Mouse (Mus musculus): ENCODE data around the gene Podn. TPM values are rescaled to one million over a fixed set of nuclear protein-coding genes. Genes with fewer than 3 reads are reported as not detected.

Podn gene
- total and polyA plus RNA-seq, 2 experiments from 2014 or later = 1.2 to 4.0 TPM

DNA sequence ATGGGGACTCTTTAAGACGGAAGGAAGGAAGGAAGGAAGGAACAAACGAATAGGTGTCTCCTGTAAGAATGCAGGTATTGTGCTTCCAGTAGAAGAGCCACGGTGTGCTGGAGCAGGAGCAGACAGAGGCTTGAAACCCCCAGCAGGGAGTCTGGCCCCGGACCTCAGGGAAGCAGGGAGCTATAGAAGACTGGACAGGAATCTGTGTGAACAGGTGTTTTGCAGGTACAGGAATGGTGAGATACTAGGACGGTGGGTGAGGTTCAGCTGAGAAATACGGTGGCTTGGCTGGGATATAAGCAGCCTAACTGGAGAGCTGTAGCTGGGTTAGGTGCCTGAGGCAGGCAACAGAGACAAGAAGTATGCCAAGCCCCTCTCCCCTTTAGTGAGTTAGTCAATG is 76.1 kb downstream of the Podn start:
- H3K27ac ChIP-seq = no peak overlapping the region
- no peak overlapping the region for H3K4me2 ChIP-seq (ENCODE audit: low read depth, low read length)
- whole genome bisulfite sequencing = 79% methylated on average over 6 of the region's 6 CpGs
- no peaks in the 10 kb centered on the region for H3K27me3 ChIP-seq (ENCODE audit: insufficient read depth, low read length)
- no peaks in the 10 kb centered on the region for H3K36me3 ChIP-seq (ENCODE audit: insufficient read depth, low read length)
- no peak for DNase-seq (ENCODE audit: low spot score)
- 0 out of 2 replicates have a peak, but pooled peaks cover 3% of the 10 kb centered on the region for H3K4me1 ChIP-seq (ENCODE audit: insufficient read depth, low read length)
- no peak overlapping the region for H3K4me3 ChIP-seq (ENCODE audit: low read length)
- ATAC-seq = no peak
- H3K9me3 ChIP-seq (ENCODE audit: low read length) = no peaks in the 10 kb centered on the region
- H3K9ac ChIP-seq (replicated peaks; ENCODE audit: low read length) = no peak overlapping the region
- no peak for TF ChIP-seq CTCF (IDR thresholded peaks at IDR 0.05; ENCODE audit: low read depth)

- DNase-seq (ENCODE audit: low spot score) (no peak), ATAC-seq (peak; percentile 28)
- no peak overlapping the region for H3K9ac ChIP-seq (replicated peaks; ENCODE audit: low read length)
- H3K4me3 ChIP-seq (ENCODE audit: low read length) = no peak overlapping the region
- no peaks in the 10 kb centered on the region for H3K27me3 ChIP-seq (ENCODE audit: insufficient read depth, low read length)
- WGBS = 49% methylated on average over 14 of the region's 14 CpGs
- H3K4me1 ChIP-seq (ENCODE audit: insufficient read depth, low read length) = 0 out of 2 replicates have a peak, but pooled peaks cover 3% of the 10 kb centered on the region
- no peaks in the 10 kb centered on the region for H3K9me3 ChIP-seq (ENCODE audit: low read length)
- no peaks in the 10 kb centered on the region for H3K36me3 ChIP-seq (ENCODE audit: insufficient read depth, low read length)
- H3K4me2 ChIP-seq (ENCODE audit: low read depth, low read length) = no peak overlapping the region
- no peak overlapping the region for H3K27ac ChIP-seq
- TF ChIP-seq CTCF (IDR thresholded peaks at IDR 0.05; ENCODE audit: low read depth) = no peak
Measured at GRCm38 (mm10) chr4:108018961-108019921, 77.0 kb downstream of the Podn start.

DNA sequence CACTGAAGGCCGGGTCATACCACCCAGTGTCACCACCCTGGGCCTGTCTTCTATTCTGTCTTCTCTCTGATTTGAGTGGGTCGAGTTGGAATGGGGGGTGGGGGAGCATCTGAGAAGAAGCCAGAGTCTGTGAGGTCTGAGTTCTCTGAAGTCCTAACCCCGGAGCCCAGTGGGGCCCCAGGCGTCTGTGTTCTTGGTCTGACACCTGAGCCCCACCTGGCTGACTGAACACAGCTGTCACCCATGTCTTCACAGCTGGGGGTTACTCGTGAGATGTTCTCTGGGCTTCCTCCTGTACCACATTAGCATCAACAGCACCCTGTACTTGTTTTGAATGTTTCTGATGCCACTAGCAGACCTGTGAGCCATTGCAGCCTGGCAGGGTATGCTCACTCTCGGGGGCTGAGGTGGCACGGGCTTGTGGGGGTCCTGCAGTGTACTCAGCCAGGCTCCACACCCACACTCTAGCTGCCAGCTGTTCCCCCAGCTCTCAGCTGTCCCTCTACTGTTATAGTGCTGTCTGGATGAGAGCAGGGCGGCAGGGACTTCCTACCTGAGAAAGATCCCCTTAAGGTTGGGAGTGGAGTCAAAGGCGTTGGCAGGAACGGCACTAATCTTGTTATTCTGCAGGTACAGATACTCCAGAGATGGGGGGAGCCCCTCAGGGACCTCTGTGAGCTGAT is 77.9 kb downstream of the Podn start:
- no peak overlapping the region for H3K4me3 ChIP-seq (ENCODE audit: low read length)
- H3K27ac ChIP-seq = no peak overlapping the region
- WGBS = 55% methylated on average over 10 of the region's 10 CpGs
- H3K36me3 ChIP-seq (ENCODE audit: insufficient read depth, low read length) = no peaks in the 10 kb centered on the region
- no peaks in the 10 kb centered on the region for H3K27me3 ChIP-seq (ENCODE audit: insufficient read depth, low read length)
- ATAC-seq (no peak), DNase-seq (ENCODE audit: low spot score) (no peak)
- no peak for TF ChIP-seq CTCF (IDR thresholded peaks at IDR 0.05; ENCODE audit: low read depth)
- no peak overlapping the region for H3K9ac ChIP-seq (replicated peaks; ENCODE audit: low read length)
- H3K4me1 ChIP-seq (ENCODE audit: insufficient read depth, low read length) = 0 out of 2 replicates have a peak, but pooled peaks cover 3% of the 10 kb centered on the region
- H3K4me2 ChIP-seq (ENCODE audit: low read depth, low read length) = no peak overlapping the region
- H3K9me3 ChIP-seq (ENCODE audit: low read length) = no peaks in the 10 kb centered on the region

DNA sequence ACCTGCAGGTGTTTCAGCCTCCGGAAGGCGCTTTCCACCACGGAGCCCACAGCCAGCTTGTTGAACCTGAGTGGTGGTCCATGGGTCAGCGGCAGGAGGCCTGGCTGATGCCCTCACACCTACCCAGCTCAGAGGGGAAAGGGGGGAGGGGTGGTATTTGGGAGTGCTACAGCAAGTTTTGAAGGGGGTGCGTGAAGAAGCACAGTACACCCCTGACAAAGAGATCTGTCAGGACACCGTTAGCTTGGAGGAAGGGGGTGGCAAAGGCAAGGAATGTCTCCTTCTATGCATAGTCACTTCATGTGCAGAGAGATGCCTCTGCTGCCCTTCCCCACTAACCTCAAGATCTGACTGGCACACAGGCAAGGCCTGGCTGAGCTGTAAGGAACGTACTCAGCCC is 78.4 kb downstream of the Podn start:
- Histone ChIP-seq H3K4me3 (ENCODE audit: low read length) (no peak overlapping the region), H3K4me2 (ENCODE audit: low read depth, low read length) (no peak overlapping the region), H3K27ac (no peak overlapping the region), H3K27me3 (ENCODE audit: insufficient read depth, low read length) (no peaks in the 10 kb centered on the region), H3K9me3 (ENCODE audit: low read length) (no peaks in the 10 kb centered on the region), H3K36me3 (ENCODE audit: insufficient read depth, low read length) (no peaks in the 10 kb centered on the region), H3K9ac (replicated peaks; ENCODE audit: low read length) (no peak overlapping the region), H3K4me1 (ENCODE audit: insufficient read depth, low read length) (0 out of 2 replicates have a peak, but pooled peaks cover 3% of the 10 kb centered on the region)
- ATAC-seq = no peak
- WGBS = 86% methylated on average over 7 of the region's 7 CpGs
- DNase-seq (ENCODE audit: low spot score) = no peak
- no peak for TF ChIP-seq CTCF (IDR thresholded peaks at IDR 0.05; ENCODE audit: low read depth)

- DNase-seq (ENCODE audit: low spot score) = no peak
- H3K4me2 ChIP-seq (ENCODE audit: low read depth, low read length) = no peak overlapping the region
- no peaks in the 10 kb centered on the region for H3K36me3 ChIP-seq (ENCODE audit: insufficient read depth, low read length)
- H3K27ac ChIP-seq = no peak overlapping the region
- H3K9ac ChIP-seq (replicated peaks; ENCODE audit: low read length) = no peak overlapping the region
- no peaks in the 10 kb centered on the region for H3K9me3 ChIP-seq (ENCODE audit: low read length)
- ATAC-seq = no peak
- 69% methylated on average over 3 of the region's 3 CpGs for WGBS
- no peak for TF ChIP-seq CTCF (IDR thresholded peaks at IDR 0.05; ENCODE audit: low read depth)
- no peaks in the 10 kb centered on the region for H3K4me1 ChIP-seq (ENCODE audit: insufficient read depth, low read length)
- H3K27me3 ChIP-seq (ENCODE audit: insufficient read depth, low read length) = no peaks in the 10 kb centered on the region
- H3K4me3 ChIP-seq (ENCODE audit: low read length) = no peak overlapping the region
Measured at GRCm38 (mm10) chr4:108016321-108016720, 79.9 kb downstream of the Podn start.

GRCm38 (mm10) chr4:108015067-108015765 is 81.0 kb downstream of the Podn start:
- ATAC-seq = no peak
- H3K4me3 ChIP-seq (ENCODE audit: low read length) = no peak overlapping the region
- H3K9me3 ChIP-seq (ENCODE audit: low read length) = no peaks in the 10 kb centered on the region
- no peaks in the 10 kb centered on the region for H3K4me1 ChIP-seq (ENCODE audit: insufficient read depth, low read length)
- H3K27ac ChIP-seq = no peak overlapping the region
- H3K4me2 ChIP-seq (ENCODE audit: low read depth, low read length) = no peak overlapping the region
- DNase-seq (ENCODE audit: low spot score) = no peak
- H3K27me3 ChIP-seq (ENCODE audit: insufficient read depth, low read length) = no peaks in the 10 kb centered on the region
- WGBS = 66% methylated on average over 14 of the region's 14 CpGs
- H3K36me3 ChIP-seq (ENCODE audit: insufficient read depth, low read length) = no peaks in the 10 kb centered on the region
- no peak overlapping the region for H3K9ac ChIP-seq (replicated peaks; ENCODE audit: low read length)
- TF ChIP-seq CTCF (IDR thresholded peaks at IDR 0.05; ENCODE audit: low read depth) = peak; percentile 33; the same call in 1 of the 2 replicates

Measured in hindbrain, postnatal 0 days (tissue).